Mouse (Mus musculus) forebrain, postnatal 0 days (tissue): ENCODE data around the gene Tiam2. TPM values are rescaled to one million over a fixed set of nuclear protein-coding genes. Genes with fewer than 3 reads are reported as not detected.

Source experiments
- ATAC-seq: fragments of 200-750 bp; cut with Nextera tagmentation; 2 replicates; pipeline ENCODE4 v1.8.0; 2017; ENCODE audit warnings: mild to moderate bottlenecking, moderate library complexity
- DNase-seq: peaks from one replicate; pipeline ENCODE4 v3.0.0-alpha.2; 2015
- H3K27ac ChIP-seq: fragments of 300-500 bp; sonication (generic); 2 replicates; pipeline ENCODE4 v1.5.1; 2014; ENCODE audit warnings: low read depth, mild to moderate bottlenecking, antibody characterized with exemption, low read length, moderate library complexity, mixed read lengths
- H3K27me3 ChIP-seq: fragments of 300-500 bp; sonication (generic); 2 replicates; pipeline ENCODE4 v1.6.1; 2014; ENCODE audit warnings: mild to moderate bottlenecking, low read length, mixed read lengths; ENCODE audit not compliant: insufficient read depth
- H3K36me3 ChIP-seq: fragments of 300-500 bp; sonication (generic); 2 replicates; pipeline ENCODE4 v1.6.1; 2014; ENCODE audit warnings: mild to moderate bottlenecking, moderate library complexity; ENCODE audit not compliant: insufficient read depth
- H3K4me1 ChIP-seq: fragments of 300-500 bp; sonication (generic); 2 replicates; pipeline ENCODE4 v1.6.1; 2014; ENCODE audit warnings: antibody characterized with exemption; ENCODE audit not compliant: insufficient read depth
- H3K4me2 ChIP-seq: fragments of 300-500 bp; sonication (generic); 2 replicates; pipeline ENCODE4 v1.6.1; 2014; ENCODE audit warnings: low read depth, mild to moderate bottlenecking, moderate library complexity
- H3K4me3 ChIP-seq: fragments of 300-500 bp; sonication (generic); 2 replicates; pipeline ENCODE4 v1.5.1; 2014; ENCODE audit warnings: low read depth, low read length, mixed read lengths
- H3K9ac ChIP-seq: fragments of 300-500 bp; sonication (generic); 2 replicates; pipeline ENCODE4 v1.6.1; 2014; ENCODE audit warnings: mild to moderate bottlenecking
- H3K9me3 ChIP-seq: fragments of 300-500 bp; sonication (generic); 2 replicates; pipeline ENCODE4 v1.6.1; 2016; ENCODE audit warnings: low read length
- CTCF ChIP-seq: sonication (generic); IDR thresholded peaks from 2 replicates; pipeline ENCODE4 v1.5.1; 2016; ENCODE audit warnings: antibody characterized with exemption, control low read depth, low read depth
- WGBS: fragments of 180-500 bp; shearing (Covaris S2); extraction: QIAGEN DNeasy Blood & Tissue Kit; methylation state at CpG from one replicate; pipeline ENCODE4 v1.1.7; 2014; 5-methylcytosine and 5-hydroxymethylcytosine counted together
- polyA plus RNA-seq: library from polyadenylated mRNA; unstranded; fragments of >200 nt; fragmentation: Nextera tagmentation; extraction: Ambion mirVana; gene quantifications from 2 replicates; pipeline ENCODE4 v1.2.1, GENCODE M21; 2015
- total RNA-seq: library from RNA; depleted of rRNA; stranded (reverse); fragments of >200 nt; gene quantifications from 2 replicates; pipeline ENCODE4 v1.2.3, GENCODE M21; 2014

Tiam2 gene
- total and polyA plus RNA-seq, 2 experiments from 2014 or later = 26.4 to 71.5 TPM

DNA sequence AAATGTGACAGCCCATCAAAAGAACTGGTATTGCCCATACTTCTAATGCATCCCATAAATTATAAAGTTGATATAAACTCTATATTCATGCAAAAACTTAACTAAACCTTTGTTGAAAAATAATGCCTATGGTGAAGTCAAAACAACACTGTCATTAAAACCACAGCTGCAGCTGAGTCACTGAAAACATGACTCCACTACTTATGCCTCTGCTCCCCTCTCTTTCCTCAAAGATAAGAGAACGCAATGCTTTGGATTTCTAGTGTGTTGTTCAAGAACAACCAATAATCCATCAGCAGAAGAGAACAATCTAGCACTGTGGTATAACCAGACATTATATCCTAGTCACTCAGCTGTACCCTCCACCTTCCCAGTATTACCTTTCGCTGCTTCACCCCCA lies 213.9 kb downstream of the Tiam2 start:
- Histone ChIP-seq H3K9ac (no peak overlapping the region), H3K9me3 (no peaks in the 10 kb centered on the region), H3K27ac (no peak overlapping the region), H3K27me3 (no peaks in the 10 kb centered on the region), H3K4me2 (no peak overlapping the region), H3K36me3 (no peaks in the 10 kb centered on the region), H3K4me3 (no peak overlapping the region), H3K4me1 (no peaks in the 10 kb centered on the region)
- ATAC-seq = no peak
- TF ChIP-seq CTCF = no peak
- no peak for DNase-seq
- 90% methylated on average over 2 of the region's 2 CpGs for WGBS

DNA sequence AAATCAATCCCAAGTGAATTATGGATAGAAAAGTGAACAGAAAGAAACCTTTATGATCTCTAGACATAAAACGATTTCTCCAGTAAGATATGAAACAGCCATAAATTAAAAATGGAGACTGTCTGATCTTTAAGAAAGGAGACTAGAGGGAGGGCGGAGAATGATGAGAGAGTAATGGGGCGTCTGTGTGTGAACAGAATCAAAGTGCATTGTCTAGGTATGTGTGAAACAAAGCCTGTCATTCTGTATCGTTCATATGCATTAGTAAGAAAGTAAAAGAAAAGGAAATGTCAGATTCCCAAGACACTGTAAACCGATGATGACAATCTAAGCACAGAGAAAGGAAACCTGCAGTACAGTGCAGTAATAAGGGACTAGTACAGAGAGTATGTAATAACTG lies 214.7 kb downstream of the Tiam2 start:
- 79% methylated on average over 5 of the region's 5 CpGs for WGBS
- TF ChIP-seq CTCF = no peak
- ATAC-seq (peak; percentile 77; the same call in 1 of the 2 replicates), DNase-seq (no peak)
- Histone ChIP-seq H3K4me2 (no peak overlapping the region), H3K4me1 (no peaks in the 10 kb centered on the region), H3K9me3 (no peaks in the 10 kb centered on the region), H3K9ac (no peak overlapping the region), H3K4me3 (no peak overlapping the region), H3K36me3 (no peaks in the 10 kb centered on the region), H3K27ac (no peak overlapping the region), H3K27me3 (no peaks in the 10 kb centered on the region)

DNA sequence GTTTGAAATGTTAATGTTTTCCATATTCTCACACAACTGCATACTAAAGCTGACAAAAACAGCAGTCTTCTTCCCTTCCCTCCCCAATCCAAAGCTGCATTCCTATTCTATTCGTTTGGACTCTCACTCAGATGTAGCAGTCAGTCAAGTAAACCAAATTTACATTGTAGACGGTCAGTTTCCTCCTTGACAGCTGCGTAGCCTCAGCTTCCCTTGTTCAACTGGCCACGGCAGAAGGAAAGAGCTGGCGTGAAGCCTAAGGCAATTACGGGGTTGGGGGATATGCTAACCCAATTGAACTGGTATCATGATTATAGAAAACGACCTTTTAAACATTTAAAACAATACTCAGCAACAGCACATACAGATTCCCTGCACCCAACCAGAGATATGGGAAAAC lies 221.4 kb downstream of the Tiam2 start:
- Histone ChIP-seq H3K9ac (no peak overlapping the region), H3K36me3 (no peaks in the 10 kb centered on the region), H3K4me2 (no peak overlapping the region), H3K27ac (no peak overlapping the region), H3K27me3 (no peaks in the 10 kb centered on the region), H3K4me3 (no peak overlapping the region), H3K9me3 (no peaks in the 10 kb centered on the region), H3K4me1 (peaks cover 4% of the 10 kb centered on the region; the same call in 1 of the 2 replicates)
- TF ChIP-seq CTCF = no peak
- DNase-seq (no peak), ATAC-seq (no peak)
- WGBS = 15% methylated on average over 7 of the region's 7 CpGs

DNA sequence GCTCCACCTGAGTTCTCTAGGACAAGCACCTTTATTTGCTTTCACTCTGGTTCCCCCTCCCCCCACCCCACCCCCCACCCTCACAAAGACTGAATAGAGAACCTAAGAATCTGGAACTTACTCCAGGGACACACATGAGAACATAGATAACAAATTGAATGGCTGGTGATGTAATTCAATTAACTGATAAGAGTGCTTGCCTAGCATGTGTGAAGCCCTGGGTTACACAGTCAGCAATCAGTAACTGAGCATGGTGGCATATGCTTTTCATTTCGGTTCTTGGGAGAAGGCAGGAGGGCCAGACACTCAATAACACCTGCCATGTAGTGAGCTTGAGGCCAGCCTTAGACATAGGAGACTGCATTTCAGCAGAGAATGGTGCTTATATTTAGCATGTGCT lies 229.9 kb downstream of the Tiam2 start:
- no peaks in the 10 kb centered on the region for H3K4me1 ChIP-seq
- H3K9ac ChIP-seq = no peak overlapping the region
- no peak for DNase-seq
- WGBS = 71% methylated on average over 1 of the region's 1 CpGs
- ATAC-seq = no peak
- no peak overlapping the region for H3K4me3 ChIP-seq
- H3K27ac ChIP-seq = no peak overlapping the region
- no peak overlapping the region for H3K4me2 ChIP-seq
- H3K27me3 ChIP-seq = no peaks in the 10 kb centered on the region
- no peaks in the 10 kb centered on the region for H3K36me3 ChIP-seq
- TF ChIP-seq CTCF = no peak
- no peaks in the 10 kb centered on the region for H3K9me3 ChIP-seq

DNA sequence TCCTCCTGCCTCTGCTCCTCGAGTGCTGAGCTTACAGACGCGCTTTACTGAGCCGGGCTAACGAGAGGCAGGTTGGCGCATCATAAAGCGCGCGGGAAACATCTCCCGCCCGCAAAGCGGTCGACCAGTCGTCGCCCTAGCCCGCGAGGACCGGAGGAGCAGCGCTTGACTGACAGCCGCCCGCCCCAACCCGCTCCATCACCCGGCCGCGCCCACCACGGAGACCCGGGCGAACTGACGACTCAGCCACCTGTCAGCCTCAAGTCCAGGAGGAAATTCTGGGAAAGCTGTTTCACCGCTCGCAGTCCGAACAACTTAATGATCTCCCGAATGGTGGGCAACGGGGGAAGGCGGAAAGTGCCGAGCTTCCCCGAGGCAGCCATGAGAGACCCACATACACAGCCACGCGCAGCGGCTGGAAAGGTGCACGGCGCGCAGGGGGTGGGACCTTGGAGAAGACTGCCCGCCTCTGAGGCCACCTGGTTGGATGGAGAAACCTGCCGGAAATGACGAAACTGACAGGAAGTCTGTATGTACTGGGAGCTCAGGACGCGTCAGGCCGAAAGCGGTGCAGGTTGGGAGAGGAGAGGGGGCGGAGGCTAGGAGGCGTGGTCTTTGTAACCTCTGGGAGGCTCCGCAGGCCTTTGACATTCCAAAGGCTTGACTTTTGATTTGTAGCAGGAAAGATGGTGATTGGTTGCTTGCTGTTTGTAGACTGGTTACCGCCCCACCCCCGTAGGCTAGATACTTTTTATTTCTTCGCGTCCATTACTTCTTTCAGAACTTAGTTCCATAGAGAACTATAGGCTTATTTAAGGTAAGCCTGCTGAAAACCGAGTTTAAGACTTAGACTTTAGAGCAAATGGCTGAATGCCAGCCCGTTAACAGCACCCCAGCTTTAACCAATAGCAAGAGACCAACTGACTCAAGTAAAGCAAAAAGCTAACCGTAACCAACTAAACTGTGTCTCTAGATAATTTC lies 231.2 kb downstream of the Tiam2 start, which contains the start of gene Tfb1m:
Gene Tfb1m, minus strand, starts transcription at position 451 of the 981 bp plus-strand sequence.
- Histone ChIP-seq H3K36me3 (no peaks in the 10 kb centered on the region), H3K4me3 (peak within 1 kb of the TSS; percentile 62), H3K4me2 (peak within 1 kb of the TSS; percentile 55), H3K27me3 (no peaks in the 10 kb centered on the region), H3K9ac (peak within 1 kb of the TSS; percentile 54), H3K4me1 (no peaks in the 10 kb centered on the region), H3K9me3 (no peaks in the 10 kb centered on the region), H3K27ac (peak within 1 kb of the TSS; percentile 86)
- TF ChIP-seq CTCF = no peak
- WGBS = under 1% methylated on average over 60 of the region's 60 CpGs
- peak; percentile 99 for ATAC-seq
- DNase-seq = peak; percentile 98

DNA sequence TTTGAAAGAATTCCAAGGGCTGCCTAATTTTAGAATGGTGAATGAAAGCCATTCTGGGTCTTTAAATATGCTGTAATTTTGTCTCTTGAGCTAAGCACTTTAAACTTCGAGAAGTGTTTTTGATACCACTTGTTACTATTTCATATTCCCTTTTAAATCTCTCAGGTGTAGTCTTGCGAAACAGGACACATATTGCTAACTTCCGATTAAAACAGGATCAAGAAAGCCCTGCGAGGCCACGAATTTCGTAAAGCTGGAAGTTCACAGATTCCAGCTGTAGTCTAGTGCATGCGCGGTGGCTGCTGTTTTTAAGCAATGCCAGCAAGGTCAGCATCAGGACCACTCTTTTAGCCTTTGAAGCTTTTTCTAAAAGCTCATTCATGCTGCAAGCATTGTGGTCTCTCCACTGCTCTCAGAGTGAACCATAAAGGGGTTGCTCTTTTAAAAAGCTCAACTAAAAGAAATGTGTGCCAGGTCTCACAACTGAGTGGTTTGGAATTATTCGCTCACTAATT lies 232.0 kb downstream of the Tiam2 start:
- WGBS = 39% methylated on average over 9 of the region's 9 CpGs
- H3K27ac ChIP-seq = peak overlapping the region; percentile 43; the same call in 1 of the 2 replicates
- H3K4me1 ChIP-seq = no peaks in the 10 kb centered on the region
- H3K4me3 ChIP-seq = peak overlapping the region; percentile 62
- no peaks in the 10 kb centered on the region for H3K36me3 ChIP-seq
- H3K4me2 ChIP-seq = peak overlapping the region; percentile 55
- ATAC-seq = no peak
- no peaks in the 10 kb centered on the region for H3K27me3 ChIP-seq
- no peak for DNase-seq
- peak overlapping the region; percentile 54; the same call in 1 of the 2 replicates for H3K9ac ChIP-seq
- TF ChIP-seq CTCF = no peak
- H3K9me3 ChIP-seq = no peaks in the 10 kb centered on the region

DNA sequence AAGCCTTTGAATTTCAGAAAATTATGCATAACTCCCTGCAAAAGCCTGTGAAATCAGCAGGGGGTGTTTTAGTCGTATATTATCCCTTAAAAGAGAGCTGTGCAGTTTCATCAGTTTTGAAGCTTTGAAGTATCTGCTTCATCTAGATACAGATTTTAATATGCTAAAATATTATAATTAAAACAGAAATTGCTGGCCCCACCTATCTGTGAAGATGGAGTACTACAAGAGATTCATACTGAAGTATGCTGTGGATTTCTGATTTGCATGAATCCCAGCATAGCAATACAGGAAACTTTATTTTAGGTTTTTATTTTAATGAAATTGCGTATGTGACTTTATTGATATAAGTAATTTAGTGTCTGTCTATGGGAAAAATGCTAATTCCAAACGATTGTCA lies 234.2 kb downstream of the Tiam2 start:
- Histone ChIP-seq H3K4me1 (no peaks in the 10 kb centered on the region), H3K27me3 (no peaks in the 10 kb centered on the region), H3K27ac (no peak overlapping the region), H3K9me3 (no peaks in the 10 kb centered on the region), H3K36me3 (no peaks in the 10 kb centered on the region), H3K9ac (no peak overlapping the region), H3K4me3 (no peak overlapping the region), H3K4me2 (no peak overlapping the region)
- 70% methylated on average over 3 of the region's 3 CpGs for WGBS
- DNase-seq (peak; percentile 54), ATAC-seq (no peak)
- peak; percentile 57 for TF ChIP-seq CTCF
